Mouse (Mus musculus) CH12.LX (cell line): ENCODE measurements around the gene Mettl7a2.

Experiments
- CTCF ChIP-seq, 2 experiments: IDR thresholded peaks in 1 of 2; conservative IDR thresholded peaks in 1 of 2; 2 replicates each; pipeline ENCODE4 v1.5.1; 2011 to 2012; ENCODE audit warnings: low read depth in 2 of 2, low read length in 2 of 2, improper control_type of control experiment in 1 of 2, inconsistent platforms in 1 of 2, mild to moderate bottlenecking in 1 of 2, moderate library complexity in 1 of 2
- ZC3H11A ChIP-seq: IDR thresholded peaks from 2 replicates; pipeline ENCODE4 v1.6.1; 2012; ENCODE audit warnings: low read depth, mild to moderate bottlenecking, inconsistent platforms, low read length, improper control_type of control experiment

GRCm38 (mm10) chr15:100385705-100386104, 32.7 kb downstream of the Mettl7a2 start:
- TF ChIP-seq ZC3H11A (no peak), CTCF (conservative IDR thresholded peaks at IDR 0.05 in 1 of 2, IDR thresholded peaks at IDR 0.05 in 1 of 2; ENCODE audit: low read depth in 2 of 2, low read length in 2 of 2) (no peak)
